Mouse (Mus musculus) fibroblast of lung, adult 2 months (primary cell): Measurements from ENCODE around the gene Grk2.

Experiments used
- DNase-seq: peaks from one replicate; pipeline ENCODE4 v3.0.0-alpha.2; 2011; ENCODE audit warnings: low read depth

Grk2 gene

DNA sequence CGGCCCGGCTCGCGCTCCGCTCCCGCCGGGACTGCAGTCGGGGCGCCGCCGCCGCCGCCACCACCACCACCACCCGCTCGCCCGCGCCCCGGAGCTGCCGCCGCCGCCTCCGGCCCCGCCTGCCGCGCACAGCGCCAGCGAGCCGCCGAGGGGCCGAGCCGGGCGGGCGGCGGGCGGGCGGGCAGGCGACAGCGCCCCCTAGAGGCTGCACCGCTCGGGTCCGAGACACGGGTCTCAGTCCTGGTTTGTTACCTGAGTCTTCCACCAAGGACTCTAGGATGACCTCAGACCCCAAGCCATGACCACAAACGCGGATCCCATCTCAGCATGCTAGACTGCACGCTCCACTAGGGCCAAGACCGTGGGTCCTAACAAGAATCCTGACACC, at the start of gene Grk2:
Gene Grk2 (minus strand): TSS at position 33 of the 388 bp plus-strand sequence.
- DNase-seq: no peak

- DNase-seq: no peak
Measured at GRCm38 (mm10) chr19:4349455-4349854, 43.4 kb upstream of the Grk2 start.

DNA sequence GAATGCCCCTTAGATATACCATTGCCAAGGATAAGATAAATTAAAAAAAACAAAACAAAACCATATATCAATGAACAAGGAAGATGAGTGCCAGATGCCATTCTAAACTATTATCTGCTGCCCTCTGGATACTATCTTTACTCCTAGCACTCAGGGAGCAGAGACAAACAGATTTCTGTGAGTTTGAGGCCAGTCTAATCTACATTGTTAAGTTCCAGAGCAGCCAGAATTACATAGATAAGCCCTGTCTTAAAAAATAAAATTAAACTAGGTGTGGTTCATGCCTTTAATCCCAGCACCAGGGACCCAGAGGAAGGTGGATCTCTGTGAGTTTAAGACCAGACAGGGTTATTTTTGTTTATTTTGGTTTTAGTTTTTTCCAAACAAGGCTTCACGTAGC, 40.5 kb upstream of the Grk2 start:
- DNase-seq: no peak

DNA sequence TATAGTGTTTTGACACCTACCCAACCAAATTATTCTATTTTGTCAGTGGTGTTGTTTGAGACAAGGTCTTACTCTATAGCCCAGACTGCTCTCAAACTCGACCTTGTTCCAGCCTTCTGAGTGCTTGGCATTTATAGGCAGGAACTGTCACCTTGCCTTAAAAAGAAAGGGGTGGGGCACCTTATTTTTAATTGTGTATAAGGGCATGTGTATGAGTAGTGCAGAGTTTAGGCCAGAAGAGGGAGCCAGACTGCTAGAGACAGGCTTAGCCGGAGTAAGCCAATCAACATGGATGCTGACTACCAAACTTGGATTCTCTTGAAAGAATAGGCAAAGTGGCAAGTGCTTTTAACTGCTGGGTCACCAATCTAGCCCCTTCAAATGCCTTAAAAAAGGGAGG, 32.1 kb upstream of the Grk2 start:
- DNase-seq: peak; percentile 53

GRCm38 (mm10) chr19:4333791-4334190, 27.8 kb upstream of the Grk2 start:
- peak; percentile 99 for DNase-seq

DNA sequence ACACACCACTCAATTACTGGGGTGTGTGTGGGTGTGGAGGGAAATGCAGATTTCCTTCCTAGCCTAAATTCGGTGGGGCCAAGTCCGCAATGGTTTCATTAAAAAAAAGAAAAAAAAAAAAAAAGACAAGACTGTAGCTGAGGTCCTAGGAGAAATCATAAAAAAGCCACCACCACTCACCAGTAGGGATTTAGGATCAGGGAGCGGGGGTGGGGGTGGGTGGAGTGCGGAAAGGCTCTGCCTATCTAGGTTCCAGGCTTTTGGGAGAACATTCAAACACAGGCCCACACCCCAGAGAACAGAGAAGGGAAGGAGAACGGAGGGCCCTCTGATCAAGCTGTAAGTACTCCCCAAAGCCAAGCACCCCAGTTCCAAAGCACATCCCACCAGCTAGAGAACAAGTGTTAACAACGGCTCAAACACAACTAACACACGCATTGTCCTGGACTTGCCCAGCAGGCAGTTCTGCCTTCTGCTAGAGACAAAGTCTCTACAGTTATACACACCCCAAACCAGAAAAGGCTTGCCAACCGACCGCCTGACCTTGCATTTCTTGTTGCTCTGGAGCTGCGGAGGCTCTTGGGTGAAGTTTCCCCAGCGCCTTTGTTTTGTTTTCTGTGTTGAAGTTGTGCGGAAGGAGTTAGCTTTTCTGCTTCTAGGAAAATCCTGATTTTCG, 27.2 kb upstream of the Grk2 start:
- no peak for DNase-seq

GRCm38 (mm10) chr19:4332653-4333052, 26.6 kb upstream of the Grk2 start:
- no peak for DNase-seq

DNA sequence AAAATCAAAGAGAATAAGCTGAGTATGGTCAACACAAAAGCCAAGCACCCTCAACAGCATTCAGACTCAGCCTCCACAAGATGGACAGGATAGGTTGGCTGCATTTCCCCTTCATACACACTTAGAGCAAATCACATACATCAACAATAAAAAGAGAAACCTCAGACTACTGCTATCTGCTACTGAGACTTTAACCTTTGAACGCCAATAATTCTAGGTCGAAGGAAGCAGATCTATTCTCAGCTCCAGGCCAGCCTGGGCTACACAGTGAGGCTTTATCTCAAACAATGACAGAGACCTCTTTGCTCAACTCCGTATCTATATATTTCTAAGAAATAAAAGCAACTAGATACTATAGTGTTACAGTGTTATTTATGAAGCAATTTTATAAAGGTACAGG, 25.3 kb upstream of the Grk2 start:
- no peak for DNase-seq

GRCm38 (mm10) chr19:4330603-4331002, 24.6 kb upstream of the Grk2 start:
- no peak for DNase-seq

DNA sequence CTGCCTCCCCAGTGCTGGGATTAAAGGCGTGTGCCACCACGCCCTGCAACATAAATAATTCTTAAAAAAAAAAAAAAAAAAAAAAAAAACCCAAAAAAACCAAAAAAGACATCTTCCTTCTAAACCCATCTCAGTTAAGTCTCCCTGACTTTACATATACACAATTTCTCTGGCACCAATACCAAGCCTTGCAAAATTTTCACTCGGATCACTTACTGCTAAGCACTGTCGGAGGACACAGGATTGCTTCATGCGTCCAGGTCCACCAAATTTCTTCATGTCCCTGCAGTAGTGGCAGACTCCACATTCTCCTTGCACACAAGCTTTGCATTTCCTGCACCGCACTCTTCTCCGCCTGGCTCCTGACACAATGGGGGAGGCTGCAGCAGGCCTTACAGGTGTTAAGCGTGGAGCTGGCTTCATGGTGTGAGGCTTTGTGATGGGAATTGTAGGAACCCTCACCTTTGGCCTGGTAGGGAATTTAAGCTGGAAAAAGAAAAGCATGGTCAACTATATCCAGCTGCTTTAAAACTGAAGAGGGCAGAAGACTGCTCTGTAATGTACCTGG, 22.8 kb upstream of the Grk2 start:
- DNase-seq: no peak

DNA sequence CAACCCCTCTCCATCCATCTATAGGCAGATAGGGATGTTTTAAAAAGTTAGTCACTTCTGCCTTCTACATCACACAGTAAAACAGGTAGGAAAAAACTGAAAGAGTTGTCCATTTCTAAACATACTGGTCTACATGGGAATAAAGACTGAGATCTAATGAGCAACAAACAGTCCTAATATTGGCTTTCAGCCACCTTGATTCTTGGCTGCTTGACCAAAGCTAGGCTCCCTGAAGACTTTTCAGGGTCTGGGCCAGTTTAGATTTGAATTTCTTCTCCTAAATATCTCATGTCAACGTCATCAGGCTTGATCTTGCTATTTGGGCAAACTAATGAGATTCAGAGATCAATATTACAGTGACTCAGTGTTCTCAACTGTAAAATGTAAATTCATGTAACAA, 20.9 kb upstream of the Grk2 start:
- no peak for DNase-seq

DNA sequence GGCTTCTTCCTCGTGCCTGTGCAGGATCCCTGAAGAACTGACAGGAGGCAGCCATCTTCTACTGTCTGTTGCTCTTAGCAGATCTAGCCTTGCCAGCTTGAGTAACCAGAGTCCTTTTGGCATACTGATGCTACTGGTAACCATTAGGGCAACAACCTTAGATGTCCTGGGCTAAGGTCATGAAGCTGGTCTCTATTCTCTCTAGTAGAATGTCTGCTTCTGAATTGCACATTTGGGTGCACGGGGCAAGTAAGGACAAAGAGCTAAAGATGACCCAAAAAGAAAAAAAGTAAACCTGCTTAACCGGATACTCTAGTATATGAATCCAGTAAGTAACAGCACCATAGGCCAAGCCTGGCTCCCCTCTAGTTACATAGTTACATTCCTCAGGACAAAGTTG, 20.1 kb upstream of the Grk2 start:
- no peak for DNase-seq

DNA sequence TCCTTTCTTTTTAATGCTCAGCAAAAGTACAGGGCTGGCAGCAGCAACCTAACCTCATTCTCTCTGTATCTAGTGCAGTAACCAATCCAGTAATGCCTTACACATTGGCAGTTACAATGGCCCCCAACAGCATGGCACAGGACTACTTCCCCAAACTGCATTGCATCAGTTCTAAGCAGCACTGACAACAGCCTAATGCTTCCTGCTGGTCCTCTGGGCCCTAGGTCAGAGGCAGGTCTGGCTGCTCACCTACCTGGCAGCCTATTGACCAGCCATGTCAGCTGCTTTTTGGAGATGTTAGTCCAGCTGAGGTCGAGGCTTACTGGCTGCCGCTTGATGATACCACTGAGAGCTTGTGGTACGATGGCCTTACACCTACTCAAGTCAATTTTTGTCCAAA, 16.1 kb upstream of the Grk2 start:
- DNase-seq: no peak

DNA sequence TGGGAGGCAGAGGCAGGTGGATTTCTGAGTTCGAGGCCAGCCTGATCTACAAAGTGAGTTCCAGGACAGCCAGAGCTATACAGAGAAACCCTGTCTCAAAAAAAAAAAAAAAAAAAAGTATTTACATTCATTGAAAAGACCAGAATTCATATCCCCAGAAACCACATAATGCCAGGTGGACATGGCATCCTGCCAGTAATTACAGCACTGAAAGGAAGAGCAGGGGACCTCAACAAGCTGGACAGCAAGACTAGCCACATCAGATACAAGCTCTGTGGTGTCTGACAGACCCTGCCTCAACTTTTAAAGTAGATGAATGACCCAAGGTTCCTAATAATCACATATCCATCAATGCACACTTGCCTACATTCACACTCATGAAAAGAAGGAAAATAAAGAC, 15.6 kb upstream of the Grk2 start:
- DNase-seq: no peak

- DNase-seq: no peak
Measured at GRCm38 (mm10) chr19:4319272-4319671, 13.2 kb upstream of the Grk2 start.

DNA sequence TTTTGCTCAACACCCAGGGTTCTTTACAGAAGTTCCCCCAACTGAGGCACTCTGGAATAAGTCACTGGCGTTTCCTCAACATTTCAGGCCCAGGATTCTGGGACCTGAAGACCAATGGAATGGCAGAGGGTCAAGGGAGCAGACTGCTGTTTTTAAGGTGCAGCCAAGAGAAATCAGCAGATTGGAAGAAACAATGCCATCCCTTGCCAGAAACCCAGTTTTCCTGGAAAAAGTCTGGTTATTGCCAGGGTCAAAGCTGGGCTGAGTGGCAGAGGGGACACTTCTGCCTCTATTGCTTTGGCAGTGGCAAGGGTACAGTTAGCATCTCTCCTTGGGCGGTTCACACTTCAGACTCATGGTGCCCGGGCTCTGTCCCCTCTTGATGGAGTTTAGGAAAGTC, 11.2 kb upstream of the Grk2 start:
- no peak for DNase-seq

DNA sequence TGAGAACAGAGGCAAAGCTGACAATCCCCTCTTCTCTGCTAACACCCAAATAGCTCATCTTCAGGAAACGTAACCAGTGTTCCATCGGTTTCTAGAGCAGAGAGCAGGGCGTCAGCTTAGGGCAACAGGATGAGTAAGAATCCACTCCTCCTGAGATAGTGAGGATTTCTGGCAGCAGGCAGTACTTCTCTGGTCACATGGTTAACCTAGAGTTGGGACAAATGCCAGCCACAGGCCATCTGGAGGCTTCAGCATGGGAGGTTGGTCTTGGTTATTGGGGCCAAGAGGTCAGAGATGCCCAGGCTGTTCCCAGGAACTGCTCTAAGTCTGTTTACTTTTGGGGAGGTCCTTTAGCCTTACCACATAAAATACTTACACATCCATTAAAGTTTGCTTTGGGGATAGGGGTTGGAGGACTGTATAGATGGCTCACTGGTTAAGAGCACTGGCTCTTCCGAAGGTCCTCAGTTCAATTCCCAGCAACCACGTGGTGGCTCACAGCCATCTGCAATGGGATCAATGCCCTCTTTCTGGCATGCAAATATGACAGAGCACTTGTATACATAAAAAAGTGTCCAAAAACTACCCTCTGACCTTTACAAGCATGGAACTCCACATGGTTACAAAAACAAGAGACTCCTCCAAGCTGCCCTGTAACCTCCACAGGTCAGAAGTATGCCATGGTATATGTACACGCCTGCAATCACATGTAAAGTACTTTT, 9.4 kb upstream of the Grk2 start:
- peak; percentile 33 for DNase-seq

DNA sequence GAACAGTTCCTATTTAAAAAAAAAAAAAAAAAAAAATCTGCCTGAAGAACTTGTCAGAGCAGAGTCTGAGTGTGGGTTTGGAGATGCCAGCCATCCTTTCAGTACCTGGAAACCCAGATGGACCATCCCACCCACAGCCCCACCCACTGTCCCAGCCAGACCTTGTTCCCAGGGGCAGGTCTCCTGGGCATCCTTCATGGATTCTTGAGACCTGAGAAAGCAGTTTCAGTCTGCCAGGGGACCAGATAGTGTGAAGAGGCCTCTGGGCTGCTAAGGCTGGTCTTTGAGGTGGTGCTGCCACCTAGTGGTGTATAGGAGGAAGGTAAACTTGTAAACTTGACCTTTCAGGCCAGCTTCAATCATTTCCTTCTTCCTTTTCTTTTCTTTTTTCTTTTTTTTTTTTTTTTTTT, 3.8 kb upstream of the Grk2 start:
- DNase-seq: peak; percentile 56

GRCm38 (mm10) chr19:4309302-4309701, 3.3 kb upstream of the Grk2 start:
- DNase-seq: no peak

DNA sequence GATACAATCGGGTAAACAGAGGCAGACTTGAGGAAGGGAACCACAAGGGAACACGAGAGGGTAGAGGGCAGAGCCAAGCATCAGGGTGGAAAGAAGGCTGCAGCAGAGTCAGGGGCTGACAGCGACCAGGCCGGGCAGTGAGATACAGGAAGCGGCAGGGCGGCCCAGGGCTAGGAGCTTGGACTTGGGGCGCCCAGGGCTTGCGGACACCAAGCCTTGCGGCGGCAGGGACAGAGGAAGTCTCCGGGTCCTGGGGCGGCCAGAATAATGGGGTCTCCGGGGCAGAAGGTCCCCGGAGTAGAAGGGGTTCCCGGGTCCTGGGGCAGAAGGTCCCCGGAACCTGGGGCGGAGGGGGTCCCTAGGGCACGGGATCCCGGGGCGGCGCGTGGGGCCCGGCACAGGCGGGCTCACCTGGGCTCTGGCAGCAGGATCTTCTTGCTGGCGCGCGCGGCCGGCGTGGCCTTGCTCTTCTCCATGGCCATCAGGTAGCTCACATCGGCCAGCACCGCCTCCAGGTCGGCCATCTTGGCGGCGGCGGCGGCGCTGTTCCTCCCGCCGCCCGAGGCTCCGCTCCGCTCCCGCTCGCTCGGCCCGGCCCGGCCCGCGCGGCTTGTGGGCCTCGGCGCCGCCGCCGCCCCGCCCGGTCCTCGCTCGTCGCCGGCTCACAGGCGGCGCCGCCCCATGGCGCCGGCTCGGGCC, 382 bp downstream of the Grk2 start:
- no peak for DNase-seq

- DNase-seq: no peak
Measured at GRCm38 (mm10) chr19:4304871-4305321, 1.1 kb downstream of the Grk2 start.

- no peak for DNase-seq
Measured at GRCm38 (mm10) chr19:4304251-4304821, 1.7 kb downstream of the Grk2 start.

GRCm38 (mm10) chr19:4303640-4303995, 2.4 kb downstream of the Grk2 start:
- DNase-seq: no peak
